7 mouse cellular contexts compared by ENCODE assay signal in the genomic region with DNA sequence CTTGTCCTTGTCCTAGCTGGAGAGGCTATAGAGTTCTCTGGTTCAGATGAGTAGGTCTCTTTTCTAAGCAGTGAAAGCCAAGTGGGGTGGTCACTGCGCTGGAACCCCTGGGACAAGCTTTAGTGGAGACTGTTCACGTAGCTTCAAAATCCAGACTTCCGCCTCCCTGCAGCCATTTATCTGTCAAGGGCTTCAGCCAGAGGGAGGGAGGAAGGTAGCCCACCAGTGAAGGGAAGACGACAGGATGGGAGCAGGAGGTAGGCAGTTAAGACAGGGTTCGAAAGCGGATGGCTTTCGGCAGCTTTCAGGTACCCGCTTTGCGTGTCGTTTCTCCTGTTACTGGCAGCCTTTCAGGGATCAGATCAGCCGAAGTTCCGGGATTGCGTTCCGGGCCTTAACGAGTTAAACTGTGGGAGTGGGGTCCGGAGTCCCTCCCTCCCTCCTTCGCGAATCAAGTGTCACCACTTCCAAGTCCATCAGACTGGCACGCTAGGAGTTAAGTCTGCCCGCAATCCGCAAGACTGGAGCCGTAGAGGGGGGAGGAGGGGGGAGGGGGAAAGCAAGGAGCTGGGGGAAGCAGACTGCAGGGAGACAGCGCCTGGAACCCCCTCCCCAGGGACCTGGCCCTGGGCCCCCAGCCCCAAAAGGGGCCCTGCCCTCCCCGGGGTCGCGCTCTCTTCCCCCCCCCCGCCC. TPM values are rescaled to one million over a fixed set of nuclear protein-coding genes. Genes with fewer than 3 reads are reported as not detected.
A peak's percentile ranks its signal among the peaks of the same experiment; 100 is the strongest.
DNase-seq lines count a peak whose midpoint lies in the region; ATAC-seq and TF ChIP-seq lines count a peak whose summit lies in the region.

No protein-coding gene starts in this region.

- H3K9me3 ChIP-seq in forebrain, embryonic 15.5 days = no peaks in the 10 kb centered on the region
- H3K9me3 ChIP-seq in intestine, embryonic 16.5 days (ENCODE audit: control insufficient read depth, low read length) = no peaks in the 10 kb centered on the region
- no peaks in the 10 kb centered on the region for H3K9me3 ChIP-seq in limb, embryonic 15.5 days
- H3K9me3 ChIP-seq in midbrain, postnatal 0 days (ENCODE audit: low read length) = no peaks in the 10 kb centered on the region

- peak overlapping the region; percentile 15 for H3K27ac ChIP-seq in brown adipose tissue, adult 24 weeks (replicated peaks; ENCODE audit: low read depth, low read length)
- H3K27ac ChIP-seq in forebrain, embryonic 15.5 days (replicated peaks) = peak overlapping the region; percentile 99
- peak overlapping the region; percentile 98 for H3K27ac ChIP-seq in intestine, embryonic 16.5 days (ENCODE audit: low read length)
- peak overlapping the region; percentile 100 for H3K27ac ChIP-seq in limb, embryonic 15.5 days
- H3K27ac ChIP-seq in midbrain, postnatal 0 days (ENCODE audit: low read depth, low read length) = peak overlapping the region; percentile 96

- DNase-seq in MN1 (ENCODE audit: low spot score) = peak; percentile 83
- peak; percentile 94 for DNase-seq in midbrain, postnatal 0 days (ENCODE audit: low spot score)
- peak; percentile 42 for DNase-seq in thymus, postnatal 14 days

- ATAC-seq in forebrain, embryonic 15.5 days (replicated peaks) = peak; percentile 51
- ATAC-seq in intestine, embryonic 16.5 days = peak; percentile 53
- ATAC-seq in limb, embryonic 15.5 days (ENCODE audit: insufficient number of reproducible peaks, low FRiP score, low TSS enrichment, low read depth) = peak; percentile 52
- peak; percentile 57 for ATAC-seq in midbrain, postnatal 0 days (ENCODE audit: low FRiP score)

- peak overlapping the region; percentile 87 for H3K9ac ChIP-seq in forebrain, embryonic 15.5 days (replicated peaks)
- H3K9ac ChIP-seq in intestine, embryonic 16.5 days (ENCODE audit: low read depth, low read length) = peak overlapping the region; percentile 94
- peak overlapping the region; percentile 44 for H3K9ac ChIP-seq in limb, embryonic 15.5 days
- peak overlapping the region; percentile 87 for H3K9ac ChIP-seq in midbrain, postnatal 0 days (replicated peaks; ENCODE audit: low read length, poor library complexity, severe bottlenecking)

- H3K4me1 ChIP-seq in brown adipose tissue, adult 24 weeks (ENCODE audit: control insufficient read depth, insufficient read depth, insufficient read length, low read length) = no peaks in the 10 kb centered on the region
- H3K4me1 ChIP-seq in forebrain, embryonic 15.5 days = peaks cover 36% of the 10 kb centered on the region
- H3K4me1 ChIP-seq in intestine, embryonic 16.5 days (ENCODE audit: control insufficient read depth, insufficient read depth, low read length) = peaks cover 19% of the 10 kb centered on the region
- H3K4me1 ChIP-seq in limb, embryonic 15.5 days = peaks cover 29% of the 10 kb centered on the region
- H3K4me1 ChIP-seq in midbrain, postnatal 0 days (ENCODE audit: insufficient read depth, low read length) = peaks cover 8% of the 10 kb centered on the region; the same call in 1 of the 2 replicates

- WGBS in forebrain, embryonic 15.5 days = under 1% methylated on average over 27 of the region's 27 CpGs
- under 1% methylated on average over 24 of the region's 27 CpGs for WGBS in intestine, embryonic 16.5 days
- 1% methylated on average over 25 of the region's 27 CpGs for WGBS in limb, embryonic 15.5 days
- under 1% methylated on average over 18 of the region's 27 CpGs for WGBS in midbrain, postnatal 0 days

- peak overlapping the region; percentile 68 for H3K4me3 ChIP-seq in brown adipose tissue, adult 24 weeks (ENCODE audit: insufficient read depth, low read depth, low read length)
- H3K4me3 ChIP-seq in forebrain, embryonic 15.5 days = peak overlapping the region; percentile 91
- H3K4me3 ChIP-seq in intestine, embryonic 16.5 days (ENCODE audit: low read length) = peak overlapping the region; percentile 77
- H3K4me3 ChIP-seq in limb, embryonic 15.5 days = peak overlapping the region; percentile 77
- H3K4me3 ChIP-seq in midbrain, postnatal 0 days (ENCODE audit: low read depth, low read length) = peak overlapping the region; percentile 94

- H3K4me2 ChIP-seq in forebrain, embryonic 15.5 days (replicated peaks) = peak overlapping the region; percentile 98
- peak overlapping the region; percentile 83 for H3K4me2 ChIP-seq in intestine, embryonic 16.5 days (ENCODE audit: low read depth, low read length)
- H3K4me2 ChIP-seq in limb, embryonic 15.5 days = peak overlapping the region; percentile 83
- peak overlapping the region; percentile 87 for H3K4me2 ChIP-seq in midbrain, postnatal 0 days (ENCODE audit: low read depth, low read length, poor library complexity, severe bottlenecking)

- H3K36me3 ChIP-seq in forebrain, embryonic 15.5 days = no peaks in the 10 kb centered on the region
- no peaks in the 10 kb centered on the region for H3K36me3 ChIP-seq in intestine, embryonic 16.5 days (ENCODE audit: control insufficient read depth, insufficient read depth, low read length)
- H3K36me3 ChIP-seq in limb, embryonic 15.5 days = no peaks in the 10 kb centered on the region
- no peaks in the 10 kb centered on the region for H3K36me3 ChIP-seq in midbrain, postnatal 0 days (ENCODE audit: insufficient read depth, low read length)

- H3K27me3 ChIP-seq in forebrain, embryonic 15.5 days = no peaks in the 10 kb centered on the region
- H3K27me3 ChIP-seq in intestine, embryonic 16.5 days (replicated peaks; ENCODE audit: control insufficient read depth, insufficient read depth, low read length) = no peaks in the 10 kb centered on the region
- H3K27me3 ChIP-seq in limb, embryonic 15.5 days = no peaks in the 10 kb centered on the region
- no peaks in the 10 kb centered on the region for H3K27me3 ChIP-seq in midbrain, postnatal 0 days (ENCODE audit: insufficient read depth, low read length)

- TF ChIP-seq CTCF in midbrain, postnatal 0 days (IDR thresholded peaks at IDR 0.05) = no peak

RNA-seq across cellular contexts. Expression of a gene that starts 4.2 kb away (rescaled TPM):
- polyA plus RNA-seq in brown adipose tissue, adult 24 weeks (2012; ENCODE audit: insufficient read depth, insufficient read length, missing spikeins) = 19.2 and 24.4 TPM in 2 replicates
- polyA plus RNA-seq in forebrain, embryonic 15.5 days (2015; fragmentation: Nextera tagmentation; extraction: Ambion mirVana) = 13.6 and 14.4 TPM in 2 replicates
- polyA plus RNA-seq in intestine, embryonic 16.5 days (2015; fragmentation: Nextera tagmentation; extraction: Ambion mirVana) = 5.1 and 5.9 TPM in 2 replicates
- polyA plus RNA-seq in limb, embryonic 15.5 days (2015; fragmentation: Nextera tagmentation; extraction: Ambion mirVana) = 16.8 and 18.5 TPM in 2 replicates
- total RNA-seq in midbrain, postnatal 0 days (2014; rRNA removed) = 42.1 and 61.1 TPM in 2 replicates
- 10.0 and 10.4 TPM in 2 replicates for polyA plus RNA-seq in midbrain, postnatal 0 days (2015; fragmentation: Nextera tagmentation; extraction: Ambion mirVana)

RNA-seq across cellular contexts. Expression of a gene that starts 23.6 kb away (rescaled TPM):
- polyA plus RNA-seq in brown adipose tissue, adult 24 weeks (2012; ENCODE audit: insufficient read depth, insufficient read length, missing spikeins) = not detected in 2 replicates
- polyA plus RNA-seq in forebrain, embryonic 15.5 days (2015; fragmentation: Nextera tagmentation; extraction: Ambion mirVana) = not detected in 2 replicates
- 0.61 and 0.80 TPM in 2 replicates for polyA plus RNA-seq in intestine, embryonic 16.5 days (2015; fragmentation: Nextera tagmentation; extraction: Ambion mirVana)
- polyA plus RNA-seq in limb, embryonic 15.5 days (2015; fragmentation: Nextera tagmentation; extraction: Ambion mirVana) = 0.37 and 0.45 TPM in 2 replicates
- total RNA-seq in midbrain, postnatal 0 days (2014; rRNA removed) = not detected in 2 replicates
- not detected in 2 replicates for polyA plus RNA-seq in midbrain, postnatal 0 days (2015; fragmentation: Nextera tagmentation; extraction: Ambion mirVana)

RNA-seq across cellular contexts. Expression of a gene that starts 37.4 kb away (rescaled TPM):
- polyA plus RNA-seq in brown adipose tissue, adult 24 weeks (2012; ENCODE audit: insufficient read depth, insufficient read length, missing spikeins) = not detected in 2 replicates
- polyA plus RNA-seq in forebrain, embryonic 15.5 days (2015; fragmentation: Nextera tagmentation; extraction: Ambion mirVana) = not detected in 2 replicates
- not detected in 2 replicates for polyA plus RNA-seq in intestine, embryonic 16.5 days (2015; fragmentation: Nextera tagmentation; extraction: Ambion mirVana)
- not detected in 2 replicates for polyA plus RNA-seq in limb, embryonic 15.5 days (2015; fragmentation: Nextera tagmentation; extraction: Ambion mirVana)
- total RNA-seq in midbrain, postnatal 0 days (2014; rRNA removed) = not detected in 2 replicates
- not detected in 2 replicates for polyA plus RNA-seq in midbrain, postnatal 0 days (2015; fragmentation: Nextera tagmentation; extraction: Ambion mirVana)

Comparison
In these comparisons a context has a peak if more than half of its experiments do, and no peak if none do; other contexts are left out.
1. Peak in every context shown above with its lines: DNase-seq, ATAC-seq, H3K4me3 ChIP-seq and H3K27ac ChIP-seq.
2. DNase-seq: peak in every context shown above with its lines; median percentile 94 in midbrain, postnatal 0 days; 83 in MN1; 42 in thymus, postnatal 14 days.
3. H3K27ac ChIP-seq: peak in every context shown above with its lines; median percentile 100 in limb, embryonic 15.5 days; 99 in forebrain, embryonic 15.5 days; 98 in intestine, embryonic 16.5 days; 96 in midbrain, postnatal 0 days; 15 in brown adipose tissue, adult 24 weeks.
4. H3K9ac ChIP-seq: peak in every context shown above with its lines; median percentile 94 in intestine, embryonic 16.5 days; 87 in forebrain, embryonic 15.5 days; 87 in midbrain, postnatal 0 days; 44 in limb, embryonic 15.5 days.